Mouse (Mus musculus) liver, adult 2 months (tissue): ENCODE measurements around the gene Sptbn1. TPM values are rescaled to one million over a fixed set of nuclear protein-coding genes. Genes with fewer than 3 reads are reported as not detected.

Experiments used
- DNase-seq: peaks from one replicate; pipeline ENCODE4 v3.0.0-alpha.2; 2011; ENCODE audit warnings: low read depth, low spot score; ENCODE audit errors: extremely low read depth
- H3K27ac ChIP-seq: fragments of 200-500 bp; replicated peaks from 2 replicates; pipeline ENCODE4 v1.5.1; 2012; ENCODE audit warnings: low read depth, mild to moderate bottlenecking, control low read depth, inconsistent platforms, low read length; ENCODE audit not compliant: insufficient read depth
- H3K27me3 ChIP-seq: fragments of 200-500 bp; 2 replicates; pipeline ENCODE4 v1.6.1; 2012; ENCODE audit warnings: mild to moderate bottlenecking, moderate library complexity, low read length, inconsistent platforms; ENCODE audit not compliant: control insufficient read depth, insufficient read depth
- H3K36me3 ChIP-seq: fragments of 200-500 bp; 2 replicates; pipeline ENCODE4 v1.6.1; 2012; ENCODE audit warnings: low read length, inconsistent platforms; ENCODE audit not compliant: control insufficient read depth, insufficient read depth
- H3K4me1 ChIP-seq: fragments of 200-500 bp; 2 replicates; pipeline ENCODE4 v1.6.1; 2011; ENCODE audit warnings: low read length; ENCODE audit not compliant: control insufficient read depth, insufficient read depth
- H3K4me3 ChIP-seq: fragments of 200-500 bp; 2 replicates; pipeline ENCODE4 v1.5.1; 2011; ENCODE audit warnings: low read depth, mild to moderate bottlenecking, control low read depth, low read length, moderate library complexity; ENCODE audit not compliant: insufficient read depth
- H3K79me2 ChIP-seq: fragments of 200-500 bp; 2 replicates; pipeline ENCODE4 v1.6.1; 2012; ENCODE audit warnings: inconsistent platforms, mild to moderate bottlenecking, low read length, moderate library complexity; ENCODE audit not compliant: control insufficient read depth, insufficient read depth
- H3K9ac ChIP-seq: fragments of 200-500 bp; 2 replicates; pipeline ENCODE4 v1.6.1; 2012; ENCODE audit warnings: low read depth, mild to moderate bottlenecking, control low read depth, inconsistent platforms, low read length
- CTCF ChIP-seq: fragments of 200-500 bp; IDR thresholded peaks from 2 replicates; pipeline ENCODE4 v1.5.1; 2011; ENCODE audit warnings: low read depth, low read length, control low read depth
- POLR2A ChIP-seq: fragments of 200-500 bp; IDR thresholded peaks from 2 replicates; pipeline ENCODE4 v1.6.1; 2011; ENCODE audit warnings: low read length, control low read depth; ENCODE audit not compliant: insufficient read depth; ENCODE audit errors: extremely low read depth
- WGBS: fragments of 180-500 bp; shearing (Covaris S2); methylation state at CpG from one replicate; pipeline ENCODE4 v1.1.7; 2018; 5-methylcytosine and 5-hydroxymethylcytosine counted together
- polyA plus RNA-seq: library from polyadenylated mRNA; depleted of rRNA; stranded (reverse); fragments of >200 nt; gene quantifications from 2 replicates; pipeline ENCODE4 v1.2.3, GENCODE M21; 2012
- total RNA-seq: library from RNA; depleted of rRNA; stranded (reverse); fragments of >200 nt; gene quantifications from 2 replicates; pipeline ENCODE4 v1.2.3, GENCODE M21; 2014

The Sptbn1 gene
- total and polyA plus RNA-seq, 2 experiments: 13.0 to 50.9 TPM

- no peak for TF ChIP-seq CTCF
- TF ChIP-seq POLR2A: no peak
- 90% methylated on average over 1 of the region's 1 CpGs for WGBS
- Histone ChIP-seq H3K4me1 (peaks cover 4% of the 10 kb centered on the region; the same call in 1 of the 2 replicates), H3K79me2 (peaks cover 13% of the 10 kb centered on the region; the same call in 1 of the 2 replicates), H3K27me3 (no peaks in the 10 kb centered on the region), H3K27ac (peak overlapping the region; percentile 27; the same call in 1 of the 2 replicates), H3K4me3 (no peak overlapping the region), H3K36me3 (peaks cover 11% of the 10 kb centered on the region), H3K9ac (no peak overlapping the region)
- no peak for DNase-seq
Observed at GRCm38 (mm10) chr11:30161744-30162143, 106.2 kb downstream of the Sptbn1 start.

- Histone ChIP-seq H3K79me2 (peaks cover 10% of the 10 kb centered on the region; the same call in 1 of the 2 replicates), H3K27ac (peak overlapping the region; percentile 27), H3K36me3 (peaks cover 11% of the 10 kb centered on the region), H3K4me1 (peaks cover 4% of the 10 kb centered on the region; the same call in 1 of the 2 replicates), H3K9ac (no peak overlapping the region), H3K4me3 (no peak overlapping the region), H3K27me3 (no peaks in the 10 kb centered on the region)
- peak; percentile 41 for DNase-seq
- TF ChIP-seq CTCF (no peak), POLR2A (no peak)
- WGBS: 62% methylated on average over 6 of the region's 6 CpGs
Observed at GRCm38 (mm10) chr11:30161173-30161650, 106.8 kb downstream of the Sptbn1 start.

- Histone ChIP-seq H3K4me3 (no peak overlapping the region), H3K9ac (no peak overlapping the region), H3K79me2 (peaks cover 10% of the 10 kb centered on the region; the same call in 1 of the 2 replicates), H3K27me3 (no peaks in the 10 kb centered on the region), H3K4me1 (peaks cover 4% of the 10 kb centered on the region; the same call in 1 of the 2 replicates), H3K36me3 (peaks cover 14% of the 10 kb centered on the region), H3K27ac (peak overlapping the region; percentile 54; the same call in 1 of the 2 replicates)
- 74% methylated on average over 4 of the region's 4 CpGs for WGBS
- TF ChIP-seq POLR2A: no peak
- no peak for TF ChIP-seq CTCF
- no peak for DNase-seq
Observed at GRCm38 (mm10) chr11:30160625-30161172, 107.3 kb downstream of the Sptbn1 start.

- no peak for DNase-seq
- Histone ChIP-seq H3K27ac (no peak overlapping the region), H3K4me3 (no peak overlapping the region), H3K9ac (no peak overlapping the region), H3K36me3 (peaks cover 14% of the 10 kb centered on the region), H3K27me3 (no peaks in the 10 kb centered on the region), H3K4me1 (0 out of 2 replicates have a peak, but pooled peaks cover 2% of the 10 kb centered on the region), H3K79me2 (peaks cover 7% of the 10 kb centered on the region; the same call in 1 of the 2 replicates)
- 95% methylated on average over 4 of the region's 4 CpGs for WGBS
- no peak for TF ChIP-seq POLR2A
- no peak for TF ChIP-seq CTCF
Observed at GRCm38 (mm10) chr11:30159545-30160255, 108.3 kb downstream of the Sptbn1 start.

- Histone ChIP-seq H3K27me3 (no peaks in the 10 kb centered on the region), H3K4me1 (0 out of 2 replicates have a peak, but pooled peaks cover 2% of the 10 kb centered on the region), H3K27ac (no peak overlapping the region), H3K36me3 (peaks cover 20% of the 10 kb centered on the region), H3K9ac (no peak overlapping the region), H3K79me2 (peaks cover 7% of the 10 kb centered on the region; the same call in 1 of the 2 replicates), H3K4me3 (no peak overlapping the region)
- DNase-seq: no peak
- WGBS: 74% methylated on average over 8 of the region's 8 CpGs
- TF ChIP-seq POLR2A: no peak
- TF ChIP-seq CTCF: no peak
Observed at GRCm38 (mm10) chr11:30158028-30158700, 109.8 kb downstream of the Sptbn1 start.

GRCm38 (mm10) chr11:30155887-30156286 is 112.1 kb downstream of the Sptbn1 start:
- H3K79me2 ChIP-seq: peaks cover 5% of the 10 kb centered on the region; the same call in 1 of the 2 replicates

More at GRCm38 (mm10) chr11:30155887-30156286, 112.1 kb downstream of the Sptbn1 start:
- no peak for DNase-seq
- H3K9ac ChIP-seq: no peak overlapping the region
- no peak overlapping the region for H3K4me3 ChIP-seq
- peaks cover 29% of the 10 kb centered on the region for H3K36me3 ChIP-seq
- no peak overlapping the region for H3K27ac ChIP-seq
- no peaks in the 10 kb centered on the region for H3K27me3 ChIP-seq
- 82% methylated on average over 2 of the region's 2 CpGs for WGBS
- TF ChIP-seq POLR2A (no peak), CTCF (no peak)
- H3K4me1 ChIP-seq: 0 out of 2 replicates have a peak, but pooled peaks cover 2% of the 10 kb centered on the region
